Mouse (Mus musculus): ENCODE results near the gene Msmp. TPM values are rescaled to one million over a fixed set of nuclear protein-coding genes. Genes with fewer than 3 reads are reported as not detected.
"Not testable (repeated sequence)": the region's sequence is repeated elsewhere in the genome, so short reads cannot be mapped to it uniquely, and the experiment has no call there.

The Msmp gene
- polyA plus RNA-seq, 1 experiment: 0.24 TPM

DNA sequence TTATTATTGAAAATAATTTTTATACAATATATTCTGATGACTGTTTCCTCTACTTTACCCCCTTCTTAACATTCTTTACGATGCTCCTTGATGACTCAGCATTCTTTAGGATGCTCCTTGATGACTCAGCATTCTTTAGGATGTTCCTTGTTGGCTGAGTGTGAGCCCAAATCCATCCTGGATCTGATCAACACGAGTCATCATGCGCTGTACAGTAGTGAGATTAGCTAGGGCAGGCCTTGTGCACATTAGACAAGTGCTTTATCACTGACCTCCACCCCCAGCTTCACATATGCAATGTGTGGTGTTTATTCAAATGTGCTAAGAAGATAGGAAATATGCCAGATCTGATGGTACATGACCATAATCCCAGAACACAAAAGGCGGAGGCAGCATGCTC is 13.9 kb upstream of the Msmp start:
- WGBS: 72% methylated on average over 4 of the region's 4 CpGs
- Histone ChIP-seq H3K4me1 (ENCODE audit: control insufficient read depth, insufficient read depth, low read length) (no peaks in the 10 kb centered on the region), H3K4me3 (replicated peaks; ENCODE audit: extremely low read depth, low read depth, low read length) (no peak overlapping the region)
- no peak for DNase-seq
- TF ChIP-seq POLR2A (IDR thresholded peaks at IDR 0.05; ENCODE audit: borderline replicate concordance, extremely low read depth, low read depth, low read length): no peak
- TF ChIP-seq CTCF (IDR thresholded peaks at IDR 0.05; ENCODE audit: insufficient read depth, low read length): no peak

DNA sequence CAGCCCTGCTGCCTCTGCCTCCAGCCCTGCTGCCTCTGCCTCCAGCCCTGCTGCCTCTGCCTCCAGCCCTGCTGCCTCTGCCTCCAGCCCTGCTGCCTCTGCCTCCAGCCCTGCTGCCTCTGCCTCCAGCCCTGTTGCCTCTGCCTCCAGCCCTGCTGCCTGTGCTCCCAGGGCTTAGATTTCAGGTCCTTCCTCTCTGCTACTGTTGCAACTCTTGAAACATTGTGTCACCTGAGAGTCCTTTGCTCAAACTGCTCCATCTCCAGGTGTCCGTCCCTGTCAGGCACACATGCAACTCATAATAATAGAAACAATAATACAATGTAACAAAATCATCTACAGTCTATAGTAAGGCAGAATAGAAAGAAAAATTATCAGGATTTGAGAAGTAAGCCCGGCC is 12.3 kb upstream of the Msmp start:
- not testable (repeated sequence) for H3K4me3 ChIP-seq (replicated peaks; ENCODE audit: extremely low read depth, low read depth, low read length); DNase-seq; H3K4me1 ChIP-seq (ENCODE audit: control insufficient read depth, insufficient read depth, low read length)
- 80% methylated on average over 2 of the region's 2 CpGs for WGBS

DNA sequence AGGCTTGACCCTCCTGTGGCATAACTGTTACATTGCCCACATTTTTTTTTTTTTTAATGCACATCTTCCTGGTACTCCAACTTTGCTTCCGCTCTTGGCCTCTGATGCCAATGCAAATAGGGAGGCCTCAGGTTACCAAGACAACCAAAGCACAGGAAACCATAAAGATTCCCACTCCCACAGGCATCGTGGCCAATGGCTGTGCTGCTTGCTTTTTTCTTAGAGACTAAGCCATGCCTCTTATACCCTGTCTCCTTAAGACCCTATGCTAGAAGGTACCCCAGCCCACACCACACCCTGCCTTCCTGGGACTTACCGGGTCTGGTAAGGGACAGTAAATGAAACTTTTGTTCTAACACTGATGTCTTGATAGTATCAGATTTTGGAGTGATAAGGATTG is 9.2 kb upstream of the Msmp start:
- TF ChIP-seq CTCF (IDR thresholded peaks at IDR 0.05; ENCODE audit: insufficient read depth, low read length) (no peak), POLR2A (IDR thresholded peaks at IDR 0.05; ENCODE audit: borderline replicate concordance, extremely low read depth, low read depth, low read length) (no peak)
- WGBS: 51% methylated on average over 3 of the region's 3 CpGs
- no peak overlapping the region for H3K4me3 ChIP-seq (replicated peaks; ENCODE audit: extremely low read depth, low read depth, low read length)
- H3K4me1 ChIP-seq (ENCODE audit: control insufficient read depth, insufficient read depth, low read length): no peaks in the 10 kb centered on the region
- DNase-seq: no peak

DNA sequence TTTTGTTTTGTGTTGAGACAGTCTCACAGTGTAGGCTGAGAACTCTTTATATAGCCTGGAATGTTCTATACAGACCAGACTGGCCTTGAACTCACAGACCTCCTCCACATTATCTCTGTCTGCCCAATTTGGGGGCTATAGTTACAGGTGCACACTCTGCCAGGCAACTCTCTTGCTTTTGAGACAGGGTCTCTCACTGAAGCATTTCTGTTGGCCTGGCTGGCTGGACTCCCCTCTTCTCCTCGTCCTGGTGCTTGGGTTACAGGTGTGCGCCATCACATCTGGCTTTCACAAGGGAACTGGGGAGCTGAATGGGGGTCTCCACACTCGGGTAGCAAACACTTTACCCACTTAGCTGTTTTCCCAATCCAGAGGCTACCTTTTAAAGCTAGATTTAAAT is 7.7 kb upstream of the Msmp start:
- no peak overlapping the region for H3K4me3 ChIP-seq (replicated peaks; ENCODE audit: extremely low read depth, low read depth, low read length)
- 74% methylated on average over 3 of the region's 3 CpGs for WGBS
- no peak for DNase-seq
- TF ChIP-seq POLR2A (IDR thresholded peaks at IDR 0.05; ENCODE audit: borderline replicate concordance, extremely low read depth, low read depth, low read length): no peak
- no peak for TF ChIP-seq CTCF (IDR thresholded peaks at IDR 0.05; ENCODE audit: insufficient read depth, low read length)
- H3K4me1 ChIP-seq (ENCODE audit: control insufficient read depth, insufficient read depth, low read length): peaks cover 5% of the 10 kb centered on the region; the same call in 1 of the 2 replicates

DNA sequence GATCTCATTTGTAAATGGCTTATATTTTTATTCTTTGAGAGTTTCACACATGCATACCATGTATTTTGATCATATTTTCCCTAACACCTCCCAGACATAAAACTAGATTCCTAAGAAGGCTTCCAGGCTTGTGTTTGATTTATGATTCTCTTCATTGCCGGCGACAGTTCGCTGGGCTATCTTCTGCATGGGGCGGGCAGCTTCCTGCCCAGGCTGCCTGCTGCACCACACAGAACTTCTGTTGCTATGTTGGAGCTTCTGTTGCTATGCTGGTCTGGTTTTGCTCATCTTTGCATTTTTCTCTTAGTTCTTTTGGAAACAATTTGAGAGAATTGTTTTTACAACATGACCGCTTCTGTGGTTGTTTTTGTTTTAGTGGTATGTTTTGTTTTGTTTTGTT is 7.2 kb upstream of the Msmp start:
- 27% methylated on average over 5 of the region's 5 CpGs for WGBS
- no peak for DNase-seq
- H3K4me1 ChIP-seq (ENCODE audit: control insufficient read depth, insufficient read depth, low read length): peaks cover 7% of the 10 kb centered on the region; the same call in 1 of the 2 replicates
- no peak for TF ChIP-seq CTCF (IDR thresholded peaks at IDR 0.05; ENCODE audit: insufficient read depth, low read length)
- TF ChIP-seq POLR2A (IDR thresholded peaks at IDR 0.05; ENCODE audit: borderline replicate concordance, extremely low read depth, low read depth, low read length): no peak
- H3K4me3 ChIP-seq (replicated peaks; ENCODE audit: extremely low read depth, low read depth, low read length): no peak overlapping the region

DNA sequence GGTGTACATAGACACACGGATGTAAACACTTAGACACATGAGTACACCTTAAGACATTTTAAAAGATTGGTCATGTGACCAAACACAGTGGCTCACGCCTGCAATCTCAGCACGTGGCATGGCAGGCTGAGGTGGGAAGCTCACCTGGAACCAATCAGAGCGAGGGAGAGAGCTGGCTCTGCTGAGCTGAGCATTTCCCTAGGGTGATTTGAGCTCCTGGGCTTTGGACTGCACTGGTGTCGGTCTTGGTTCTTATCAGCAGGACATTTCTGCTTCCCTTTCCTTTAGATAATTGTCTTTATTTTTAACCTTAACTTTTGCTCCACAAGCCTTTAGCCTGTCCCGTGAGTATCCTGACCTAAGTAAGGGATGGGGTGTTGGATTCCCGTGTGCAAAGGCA is 3.4 kb upstream of the Msmp start:
- TF ChIP-seq CTCF (IDR thresholded peaks at IDR 0.05; ENCODE audit: insufficient read depth, low read length) (no peak), POLR2A (IDR thresholded peaks at IDR 0.05; ENCODE audit: borderline replicate concordance, extremely low read depth, low read depth, low read length) (no peak)
- Histone ChIP-seq H3K4me3 (replicated peaks; ENCODE audit: extremely low read depth, low read depth, low read length) (no peak overlapping the region), H3K4me1 (ENCODE audit: control insufficient read depth, insufficient read depth, low read length) (peaks cover 13% of the 10 kb centered on the region)
- DNase-seq: no peak
- WGBS: 23% methylated on average over 7 of the region's 7 CpGs

DNA sequence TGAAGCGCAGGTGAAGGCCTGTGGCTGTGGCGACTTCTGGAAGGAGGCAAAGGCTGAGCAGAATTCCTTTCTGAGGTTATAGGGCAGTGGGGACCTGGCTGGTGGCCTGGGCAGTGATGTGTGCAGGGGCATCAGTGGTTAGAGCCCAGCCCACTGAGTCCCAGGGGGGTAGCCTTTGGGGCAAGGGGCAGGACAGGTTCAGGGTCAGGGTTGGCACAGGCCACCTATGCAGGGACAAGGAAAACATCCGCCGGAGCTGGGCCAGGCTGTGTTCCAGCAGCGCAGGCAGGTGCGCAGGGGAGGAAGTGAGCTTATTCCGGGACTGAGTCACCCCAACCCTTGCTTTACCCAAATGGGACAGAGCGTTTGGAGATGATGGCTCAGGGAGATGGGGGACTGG is 2.1 kb upstream of the Msmp start:
- peaks cover 13% of the 10 kb centered on the region for H3K4me1 ChIP-seq (ENCODE audit: control insufficient read depth, insufficient read depth, low read length)
- DNase-seq: no peak
- no peak overlapping the region for H3K4me3 ChIP-seq (replicated peaks; ENCODE audit: extremely low read depth, low read depth, low read length)
- TF ChIP-seq CTCF (IDR thresholded peaks at IDR 0.05; ENCODE audit: insufficient read depth, low read length): no peak
- 0 out of 2 replicates have a peak, but pooled peaks have one; percentile 24 for TF ChIP-seq POLR2A (IDR thresholded peaks at IDR 0.05; ENCODE audit: borderline replicate concordance, extremely low read depth, low read depth, low read length)
- WGBS: 56% methylated on average over 8 of the region's 8 CpGs

DNA sequence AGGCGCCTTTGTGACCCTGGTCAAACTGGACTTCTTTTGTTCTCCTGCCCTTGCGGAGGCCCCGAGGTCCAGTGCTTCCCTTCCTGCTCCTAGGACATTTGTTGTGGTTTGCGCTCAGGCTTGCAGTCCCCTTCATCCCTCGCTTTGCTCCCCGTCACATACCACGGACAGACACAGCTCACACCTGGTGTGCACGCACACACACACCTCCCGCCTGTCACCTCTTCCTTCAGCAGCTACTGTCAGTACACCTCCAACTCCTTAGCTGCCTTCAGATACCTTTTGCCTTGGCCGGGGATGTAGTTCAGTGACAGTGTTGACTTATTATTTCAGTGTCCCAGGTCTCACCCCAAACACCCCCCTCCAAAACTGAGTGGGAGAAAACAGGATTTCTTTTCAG is 1.4 kb upstream of the Msmp start:
- H3K4me3 ChIP-seq (replicated peaks; ENCODE audit: extremely low read depth, low read depth, low read length): no peak overlapping the region
- 62% methylated on average over 10 of the region's 10 CpGs for WGBS
- DNase-seq: no peak
- peaks cover 13% of the 10 kb centered on the region for H3K4me1 ChIP-seq (ENCODE audit: control insufficient read depth, insufficient read depth, low read length)
- TF ChIP-seq CTCF (IDR thresholded peaks at IDR 0.05; ENCODE audit: insufficient read depth, low read length): no peak
- TF ChIP-seq POLR2A (IDR thresholded peaks at IDR 0.05; ENCODE audit: borderline replicate concordance, extremely low read depth, low read depth, low read length): no peak

DNA sequence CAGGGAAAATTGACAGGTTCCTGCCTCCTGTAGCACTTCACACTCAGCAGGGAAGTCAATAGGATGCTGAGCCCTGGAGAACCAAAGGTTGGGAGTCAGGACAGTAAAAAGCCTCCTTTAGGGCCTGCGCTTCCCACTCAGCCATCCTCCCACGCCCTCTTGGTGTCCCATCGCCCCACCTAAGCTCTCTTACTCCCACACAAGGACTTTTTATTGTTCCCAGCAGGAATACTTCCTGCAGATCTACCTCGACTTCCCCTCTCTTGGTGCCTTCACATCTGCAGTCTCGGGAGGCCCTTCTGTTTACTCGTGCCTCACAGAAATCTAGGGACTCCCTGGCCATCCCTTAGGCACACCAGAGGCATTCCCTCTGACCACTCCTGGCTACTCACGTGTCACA is 873 bp downstream of the Msmp start:
- Histone ChIP-seq H3K4me1 (ENCODE audit: control insufficient read depth, insufficient read depth, low read length) (peaks cover 13% of the 10 kb centered on the region), H3K4me3 (replicated peaks; ENCODE audit: extremely low read depth, low read depth, low read length) (no peak overlapping the region)
- TF ChIP-seq POLR2A (IDR thresholded peaks at IDR 0.05; ENCODE audit: borderline replicate concordance, extremely low read depth, low read depth, low read length) (no peak), CTCF (IDR thresholded peaks at IDR 0.05; ENCODE audit: insufficient read depth, low read length) (no peak)
- WGBS: 77% methylated on average over 7 of the region's 7 CpGs
- DNase-seq: no peak

DNA sequence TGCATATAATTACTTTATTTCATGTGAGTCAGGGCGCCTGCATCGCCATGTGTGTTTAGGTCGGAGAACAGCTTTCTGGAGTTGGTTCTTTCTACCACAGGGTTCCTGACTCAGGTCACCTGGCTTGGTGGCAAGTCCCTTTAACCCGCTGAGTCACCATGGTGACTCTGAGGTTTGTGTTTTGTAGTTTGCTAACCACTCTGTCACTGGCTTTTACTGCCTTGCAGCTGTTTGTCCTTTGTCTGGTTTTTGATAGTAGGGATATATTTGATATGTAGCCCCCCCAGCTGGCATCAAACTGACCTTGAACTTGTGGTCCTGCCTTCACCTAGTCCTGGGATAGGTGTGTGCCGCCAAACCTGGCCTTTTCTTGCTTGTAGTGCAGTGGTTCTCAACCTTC is 2.1 kb downstream of the Msmp start:
- 89% methylated on average over 5 of the region's 5 CpGs for WGBS
- TF ChIP-seq CTCF (IDR thresholded peaks at IDR 0.05; ENCODE audit: insufficient read depth, low read length): no peak
- TF ChIP-seq POLR2A (IDR thresholded peaks at IDR 0.05; ENCODE audit: borderline replicate concordance, extremely low read depth, low read depth, low read length): no peak
- H3K4me1 ChIP-seq (ENCODE audit: control insufficient read depth, insufficient read depth, low read length): peaks cover 8% of the 10 kb centered on the region
- no peak overlapping the region for H3K4me3 ChIP-seq (replicated peaks; ENCODE audit: extremely low read depth, low read depth, low read length)
- DNase-seq: no peak

DNA sequence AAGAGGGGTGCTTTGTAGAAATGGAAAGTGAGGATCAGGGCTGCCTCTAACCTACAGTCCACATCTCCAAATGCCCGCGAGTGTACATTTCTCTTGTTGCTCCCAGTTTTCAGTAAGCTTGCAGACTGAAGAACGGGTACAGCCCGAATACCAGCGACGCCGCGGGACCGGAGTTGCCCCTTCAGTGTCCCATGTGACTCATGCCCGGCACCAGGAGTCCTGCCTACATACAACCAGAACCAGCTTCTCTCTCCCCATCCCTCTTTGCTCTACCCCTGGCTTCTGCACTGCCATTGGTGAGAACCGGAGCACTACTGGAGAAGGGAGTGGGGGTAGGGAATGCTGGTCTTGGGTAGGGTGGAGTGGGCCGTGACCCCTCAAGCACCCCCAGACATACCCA is 2.9 kb downstream of the Msmp start:
- H3K4me3 ChIP-seq (replicated peaks; ENCODE audit: extremely low read depth, low read depth, low read length): no peak overlapping the region
- DNase-seq: no peak
- 93% methylated on average over 12 of the region's 12 CpGs for WGBS
- H3K4me1 ChIP-seq (ENCODE audit: control insufficient read depth, insufficient read depth, low read length): peaks cover 13% of the 10 kb centered on the region
- TF ChIP-seq POLR2A (IDR thresholded peaks at IDR 0.05; ENCODE audit: borderline replicate concordance, extremely low read depth, low read depth, low read length) (no peak), CTCF (IDR thresholded peaks at IDR 0.05; ENCODE audit: insufficient read depth, low read length) (no peak)

Measured in lung, adult 2 months (tissue).